Mouse (Mus musculus) hindbrain, postnatal 0 days (tissue): ENCODE results near the gene Slc17a7. TPM values are rescaled to one million over a fixed set of nuclear protein-coding genes. Genes with fewer than 3 reads are reported as not detected.

Source experiments
- ATAC-seq: fragments of 200-750 bp; cut with Nextera tagmentation; 2 replicates; pipeline ENCODE4 v1.8.0; 2017; ENCODE audit warnings: mild to moderate bottlenecking, moderate TSS enrichment, moderate library complexity
- DNase-seq: peaks from one replicate; pipeline ENCODE4 v3.0.0-alpha.2; 2015; ENCODE audit warnings: low spot score
- H3K27ac ChIP-seq: fragments of 300-500 bp; sonication (generic); 2 replicates; pipeline ENCODE4 v1.5.1; 2014; ENCODE audit warnings: mild to moderate bottlenecking
- H3K27me3 ChIP-seq: fragments of 300-500 bp; sonication (generic); 2 replicates; pipeline ENCODE4 v1.6.1; 2014; ENCODE audit warnings: low read length, mixed read lengths; ENCODE audit not compliant: insufficient read depth
- H3K36me3 ChIP-seq: fragments of 300-500 bp; sonication (generic); 2 replicates; pipeline ENCODE4 v1.6.1; 2014; ENCODE audit warnings: low read length, mixed read lengths; ENCODE audit not compliant: insufficient read depth
- H3K4me1 ChIP-seq: fragments of 300-500 bp; sonication (generic); 2 replicates; pipeline ENCODE4 v1.6.1; 2014; ENCODE audit warnings: antibody characterized with exemption, low read length, mixed read lengths; ENCODE audit not compliant: insufficient read depth
- H3K4me2 ChIP-seq: fragments of 300-500 bp; sonication (generic); 2 replicates; pipeline ENCODE4 v1.6.1; 2014; ENCODE audit warnings: low read depth, mild to moderate bottlenecking, low read length, moderate library complexity, mixed read lengths
- H3K4me3 ChIP-seq: fragments of 300-500 bp; sonication (generic); 2 replicates; pipeline ENCODE4 v1.5.1; 2014; ENCODE audit warnings: low read length
- H3K9ac ChIP-seq: fragments of 300-500 bp; sonication (generic); replicated peaks from 2 replicates; pipeline ENCODE4 v1.6.1; 2014; ENCODE audit warnings: mild to moderate bottlenecking, low read length, moderate library complexity, mixed read lengths
- H3K9me3 ChIP-seq: fragments of 300-500 bp; sonication (generic); 2 replicates; pipeline ENCODE4 v1.6.1; 2016; ENCODE audit warnings: low read length, mixed read lengths
- CTCF ChIP-seq: IDR thresholded peaks from 2 replicates; pipeline ENCODE4 v1.5.1; 2016; ENCODE audit warnings: antibody characterized with exemption, control low read depth, low read depth
- WGBS: fragments of 180-500 bp; shearing (Covaris S2); extraction: QIAGEN DNeasy Blood & Tissue Kit; methylation state at CpG from one replicate; pipeline ENCODE4 v1.1.7; 2014; 5-methylcytosine and 5-hydroxymethylcytosine counted together
- polyA plus RNA-seq: library from polyadenylated mRNA; unstranded; fragments of >200 nt; fragmentation: Nextera tagmentation; extraction: Ambion mirVana; gene quantifications from 2 replicates; pipeline ENCODE4 v1.2.1, GENCODE M21; 2015
- total RNA-seq: library from RNA; depleted of rRNA; stranded (reverse); fragments of >200 nt; gene quantifications from 2 replicates; pipeline ENCODE4 v1.2.3, GENCODE M21; 2014

Gene Slc17a7
- total and polyA plus RNA-seq, 2 experiments from 2014 or later = 4.6 to 13.5 TPM

DNA sequence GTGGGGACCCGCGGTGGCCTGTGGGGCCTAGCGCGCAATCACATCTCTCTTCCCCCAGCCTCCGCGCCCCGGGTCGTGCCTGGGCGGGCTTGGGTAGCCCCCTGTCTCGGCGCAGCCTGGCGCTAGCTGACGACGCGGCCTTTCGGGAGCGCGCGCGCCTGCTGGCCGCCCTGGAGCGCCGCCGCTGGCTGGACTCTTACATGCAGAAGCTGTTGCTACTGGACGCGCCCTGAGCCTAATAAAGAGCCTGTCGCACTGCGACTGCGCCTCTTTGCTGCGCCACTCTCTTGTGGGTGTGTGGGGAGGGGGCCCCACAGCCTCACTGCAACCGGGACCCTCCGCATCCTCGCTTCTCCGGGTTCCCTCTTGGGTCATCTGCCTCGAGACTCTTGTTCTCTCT, 17.8 kb downstream of the Slc17a7 start:
- Histone ChIP-seq H3K9me3 (no peaks in the 10 kb centered on the region), H3K9ac (no peak overlapping the region), H3K36me3 (no peaks in the 10 kb centered on the region), H3K27me3 (peaks cover 79% of the 10 kb centered on the region), H3K4me2 (peak overlapping the region; percentile 55), H3K27ac (no peak overlapping the region), H3K4me1 (no peaks in the 10 kb centered on the region), H3K4me3 (peak overlapping the region; percentile 31)
- 0 out of 2 replicates have a peak, but pooled peaks have one; percentile 9 for TF ChIP-seq CTCF
- 5% methylated on average over 34 of the region's 35 CpGs for WGBS
- DNase-seq (peak; percentile 44), ATAC-seq (no peak)

DNA sequence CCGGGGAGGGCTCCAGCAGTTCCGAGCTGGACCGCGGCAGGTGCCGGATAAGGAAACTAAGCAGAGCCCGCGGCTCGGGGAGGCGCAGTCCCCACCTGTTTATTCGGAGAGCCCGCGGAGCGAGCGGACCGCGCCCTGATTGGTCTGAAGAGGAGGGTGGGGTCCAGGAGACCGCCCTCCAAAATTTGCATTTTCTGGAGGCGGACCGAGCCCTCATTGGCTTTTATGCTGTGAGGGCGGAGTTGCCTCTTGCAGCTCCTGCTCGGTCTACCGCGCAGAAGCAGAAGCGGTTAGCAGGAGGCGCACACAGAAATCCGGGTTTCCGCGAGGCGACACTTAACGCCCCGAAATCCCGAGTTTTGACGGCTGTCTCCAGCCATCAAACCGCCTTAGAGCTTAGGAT, 18.5 kb downstream of the Slc17a7 start:
- no peaks in the 10 kb centered on the region for H3K36me3 ChIP-seq
- no peak overlapping the region for H3K9ac ChIP-seq
- peak overlapping the region; percentile 55 for H3K4me2 ChIP-seq
- H3K27me3 ChIP-seq = peaks cover 73% of the 10 kb centered on the region
- DNase-seq (peak; percentile 90), ATAC-seq (peak; percentile 93)
- no peaks in the 10 kb centered on the region for H3K4me1 ChIP-seq
- H3K9me3 ChIP-seq = no peaks in the 10 kb centered on the region
- no peak for TF ChIP-seq CTCF
- H3K27ac ChIP-seq = no peak overlapping the region
- H3K4me3 ChIP-seq = peak overlapping the region; percentile 31
- WGBS = under 1% methylated on average over 34 of the region's 34 CpGs

DNA sequence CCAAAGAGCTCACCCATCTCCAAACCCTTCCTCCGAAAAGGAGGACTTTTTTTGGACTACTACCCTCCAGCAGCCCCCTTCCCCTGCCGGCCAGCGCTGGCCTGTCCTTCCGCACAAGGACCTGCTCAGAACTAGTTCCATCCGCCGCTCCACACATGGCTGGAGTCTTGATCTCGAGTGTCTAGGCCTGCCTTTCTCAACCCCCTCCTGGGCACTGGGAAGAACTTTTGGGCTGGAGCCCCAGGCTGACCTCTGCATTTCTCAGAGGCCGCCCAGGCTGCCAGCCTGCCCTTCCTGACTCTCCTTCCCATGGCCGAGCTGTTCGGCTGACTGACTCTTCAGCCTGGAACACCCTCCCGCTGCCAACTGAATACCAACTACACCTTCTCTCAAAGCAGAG, 18.9 kb downstream of the Slc17a7 start:
- Histone ChIP-seq H3K27ac (no peak overlapping the region), H3K4me1 (no peaks in the 10 kb centered on the region), H3K9ac (no peak overlapping the region), H3K4me2 (peak overlapping the region; percentile 55), H3K9me3 (no peaks in the 10 kb centered on the region), H3K4me3 (peak overlapping the region; percentile 31), H3K36me3 (no peaks in the 10 kb centered on the region), H3K27me3 (peaks cover 69% of the 10 kb centered on the region)
- DNase-seq = no peak
- TF ChIP-seq CTCF = no peak
- ATAC-seq = peak; percentile 16
- WGBS = 16% methylated on average over 11 of the region's 11 CpGs

DNA sequence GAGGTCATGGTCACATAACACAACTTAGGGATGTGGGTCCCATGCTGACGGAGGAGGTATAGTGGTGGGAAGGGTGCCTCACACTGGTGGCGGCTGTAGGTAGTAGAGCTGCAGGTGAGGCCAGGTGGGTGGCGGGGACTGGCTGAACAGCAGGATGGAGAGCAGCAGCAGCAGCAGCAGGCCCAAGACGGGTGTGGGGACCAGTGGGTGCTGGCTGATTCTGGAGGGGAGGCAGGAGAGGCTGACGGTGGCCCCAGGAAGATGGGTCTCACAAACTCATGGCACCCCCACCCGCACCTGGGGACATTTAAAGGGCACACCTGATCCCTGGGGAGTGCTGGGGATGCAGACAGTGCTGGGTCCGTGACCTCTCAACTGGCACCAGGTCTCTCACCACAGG, 19.9 kb downstream of the Slc17a7 start:
- Histone ChIP-seq H3K4me2 (no peak overlapping the region), H3K27ac (no peak overlapping the region), H3K4me3 (no peak overlapping the region), H3K4me1 (no peaks in the 10 kb centered on the region), H3K27me3 (peaks cover 59% of the 10 kb centered on the region), H3K36me3 (no peaks in the 10 kb centered on the region), H3K9ac (no peak overlapping the region), H3K9me3 (no peaks in the 10 kb centered on the region)
- no peak for DNase-seq
- 65% methylated on average over 7 of the region's 7 CpGs for WGBS
- ATAC-seq = no peak
- TF ChIP-seq CTCF = no peak

DNA sequence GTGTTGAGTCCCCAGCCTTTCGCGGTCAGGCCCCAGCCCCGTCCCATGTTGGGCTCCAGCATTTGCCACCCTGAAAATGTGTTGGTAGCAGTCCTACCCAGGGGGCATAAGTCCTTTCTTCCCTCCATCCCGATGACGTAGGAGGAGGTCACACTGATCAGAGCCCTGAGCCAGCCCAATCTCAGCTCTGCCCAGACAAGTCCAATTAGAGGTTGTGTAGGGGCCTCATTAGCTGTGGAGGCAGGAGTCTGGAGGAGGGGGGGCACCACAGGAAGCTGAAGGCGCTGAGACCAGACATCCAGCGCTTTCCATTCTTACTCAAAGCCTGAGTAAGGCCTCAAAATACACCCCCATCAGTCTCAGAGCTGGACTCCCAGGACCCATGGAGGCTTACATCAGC, 22.2 kb downstream of the Slc17a7 start:
- no peak overlapping the region for H3K4me2 ChIP-seq
- H3K27me3 ChIP-seq = peaks cover 37% of the 10 kb centered on the region
- no peaks in the 10 kb centered on the region for H3K9me3 ChIP-seq
- WGBS = 65% methylated on average over 7 of the region's 7 CpGs
- TF ChIP-seq CTCF = no peak
- no peak overlapping the region for H3K27ac ChIP-seq
- no peak overlapping the region for H3K9ac ChIP-seq
- H3K4me1 ChIP-seq = no peaks in the 10 kb centered on the region
- no peak overlapping the region for H3K4me3 ChIP-seq
- H3K36me3 ChIP-seq = no peaks in the 10 kb centered on the region
- ATAC-seq = no peak
- no peak for DNase-seq

DNA sequence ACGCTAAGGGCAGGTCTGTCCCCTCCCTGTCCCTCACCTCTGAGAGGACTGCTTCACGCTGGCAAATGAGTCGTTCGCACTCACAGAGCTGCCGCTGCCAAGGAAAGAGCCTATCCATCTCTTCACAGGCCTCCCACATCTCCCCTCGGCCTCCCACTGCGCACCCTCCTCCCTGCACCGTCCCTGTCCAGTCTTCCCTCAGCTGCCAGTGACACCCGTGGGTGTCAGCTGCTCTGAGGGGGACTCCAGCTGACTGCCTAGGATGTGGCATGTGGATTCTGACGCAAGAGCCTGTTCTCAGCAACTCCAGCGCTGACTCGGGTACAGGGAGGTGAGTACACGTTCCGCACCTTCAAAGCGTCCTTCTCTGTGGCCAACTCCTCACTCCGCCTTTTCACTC, 25.9 kb downstream of the Slc17a7 start:
- no peak overlapping the region for H3K27ac ChIP-seq
- 0 out of 2 replicates have a peak, but pooled peaks cover 3% of the 10 kb centered on the region for H3K27me3 ChIP-seq
- ATAC-seq (no peak), DNase-seq (no peak)
- H3K9me3 ChIP-seq = no peaks in the 10 kb centered on the region
- 50% methylated on average over 16 of the region's 16 CpGs for WGBS
- H3K4me3 ChIP-seq = no peak overlapping the region
- no peak for TF ChIP-seq CTCF
- H3K36me3 ChIP-seq = no peaks in the 10 kb centered on the region
- H3K4me2 ChIP-seq = no peak overlapping the region
- H3K4me1 ChIP-seq = no peaks in the 10 kb centered on the region
- no peak overlapping the region for H3K9ac ChIP-seq

DNA sequence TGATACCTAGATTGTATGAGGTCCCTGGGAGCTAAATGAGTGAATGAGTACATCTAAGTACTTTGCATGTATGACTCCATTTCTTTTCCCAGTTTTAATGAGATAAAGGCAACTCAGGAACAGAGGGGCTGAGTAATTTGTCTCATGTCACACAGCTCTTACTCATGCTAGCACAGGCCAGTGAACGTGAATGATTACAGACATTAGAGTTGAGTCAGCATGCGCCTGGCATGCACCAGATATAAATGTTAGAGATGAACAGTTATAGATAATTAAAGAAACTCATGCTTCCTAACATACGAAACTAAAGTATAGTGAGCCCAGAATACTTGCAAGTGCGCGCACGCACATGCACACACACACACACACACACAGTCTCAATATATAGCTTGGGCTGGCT, 26.4 kb downstream of the Slc17a7 start:
- Histone ChIP-seq H3K27ac (no peak overlapping the region), H3K27me3 (no peaks in the 10 kb centered on the region), H3K4me3 (no peak overlapping the region), H3K4me1 (no peaks in the 10 kb centered on the region), H3K4me2 (no peak overlapping the region), H3K36me3 (no peaks in the 10 kb centered on the region), H3K9me3 (no peaks in the 10 kb centered on the region), H3K9ac (no peak overlapping the region)
- no peak for ATAC-seq
- TF ChIP-seq CTCF = no peak
- DNase-seq = no peak
- 90% methylated on average over 6 of the region's 6 CpGs for WGBS
